Mouse (Mus musculus): ENCODE results near the gene Stxbp1.

Gene Stxbp1

DNA sequence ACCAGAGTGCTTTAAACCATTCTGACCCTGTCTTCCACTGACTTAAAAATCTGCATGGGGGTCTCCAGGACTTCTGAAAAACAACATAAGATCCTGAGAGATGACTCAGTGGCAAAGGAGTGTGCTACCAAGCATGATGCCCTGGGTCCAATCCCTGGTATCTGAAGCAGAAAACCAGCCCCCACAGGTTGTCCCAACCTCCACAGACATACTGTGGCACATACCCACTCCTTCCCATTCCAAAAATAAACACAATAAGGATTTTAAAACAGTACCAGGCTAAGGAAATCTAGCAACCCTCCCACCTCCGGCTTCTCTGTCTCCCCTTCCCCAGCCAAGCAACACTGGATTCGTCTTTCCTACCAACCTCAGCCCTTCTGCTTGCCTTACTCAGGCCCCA, 7.8 kb downstream of the Stxbp1 start:
- DNase-seq (ENCODE audit: low spot score in 2 of 2), result no peak

- no peak for DNase-seq (ENCODE audit: low spot score in 2 of 2)
Measured at GRCm38 (mm10) chr2:32838147-32838884, 8.7 kb downstream of the Stxbp1 start.

GRCm38 (mm10) chr2:32835588-32835987, 11.5 kb downstream of the Stxbp1 start:
- DNase-seq (ENCODE audit: low spot score in 2 of 2), result no peak

GRCm38 (mm10) chr2:32834496-32834895, 12.5 kb downstream of the Stxbp1 start:
- DNase-seq (ENCODE audit: low spot score in 2 of 2), result peak in 1 of 2 experiments; percentile 17

DNA sequence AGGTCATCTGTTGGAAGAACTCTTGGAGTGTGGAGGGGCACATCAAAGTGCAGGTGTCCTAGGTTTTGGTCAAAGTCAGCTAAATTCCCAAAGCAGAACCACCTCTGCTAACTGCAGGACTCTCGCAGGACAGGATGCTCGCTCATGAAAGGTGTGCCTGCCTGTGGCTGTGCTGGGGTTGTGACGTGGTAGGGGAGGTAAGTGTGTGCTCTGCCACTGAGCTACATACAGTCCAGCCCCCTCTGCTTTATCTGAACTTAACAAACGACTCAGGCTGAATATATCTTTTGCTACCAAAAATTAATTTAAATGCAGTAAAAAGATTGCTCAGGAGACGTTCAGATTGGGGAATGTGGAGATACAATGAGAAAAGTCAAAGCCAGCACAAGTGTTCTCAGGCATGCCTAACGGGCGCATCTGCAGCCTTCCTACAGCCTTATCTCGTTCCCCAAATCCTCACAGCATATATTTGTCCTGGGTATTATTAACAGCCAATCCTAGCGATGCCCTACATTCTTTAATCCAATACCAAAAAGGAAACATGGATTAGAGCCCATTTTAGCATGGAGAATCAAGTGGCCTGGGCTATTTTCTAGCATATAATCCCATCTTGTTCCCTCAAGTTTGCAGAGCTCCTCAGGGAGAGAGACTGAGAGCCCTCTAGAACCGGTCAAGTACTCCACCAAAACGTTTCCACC, 17.9 kb downstream of the Stxbp1 start:
- no peak for DNase-seq (ENCODE audit: low spot score in 2 of 2)

GRCm38 (mm10) chr2:32825796-32826195, 21.2 kb downstream of the Stxbp1 start:
- DNase-seq (ENCODE audit: low spot score in 2 of 2), result no peak

- DNase-seq (ENCODE audit: low spot score in 2 of 2), result no peak
Measured at GRCm38 (mm10) chr2:32824778-32825177, 22.3 kb downstream of the Stxbp1 start.

- DNase-seq (ENCODE audit: low spot score in 2 of 2), result no peak
Measured at GRCm38 (mm10) chr2:32824181-32824580, 22.9 kb downstream of the Stxbp1 start.

DNA sequence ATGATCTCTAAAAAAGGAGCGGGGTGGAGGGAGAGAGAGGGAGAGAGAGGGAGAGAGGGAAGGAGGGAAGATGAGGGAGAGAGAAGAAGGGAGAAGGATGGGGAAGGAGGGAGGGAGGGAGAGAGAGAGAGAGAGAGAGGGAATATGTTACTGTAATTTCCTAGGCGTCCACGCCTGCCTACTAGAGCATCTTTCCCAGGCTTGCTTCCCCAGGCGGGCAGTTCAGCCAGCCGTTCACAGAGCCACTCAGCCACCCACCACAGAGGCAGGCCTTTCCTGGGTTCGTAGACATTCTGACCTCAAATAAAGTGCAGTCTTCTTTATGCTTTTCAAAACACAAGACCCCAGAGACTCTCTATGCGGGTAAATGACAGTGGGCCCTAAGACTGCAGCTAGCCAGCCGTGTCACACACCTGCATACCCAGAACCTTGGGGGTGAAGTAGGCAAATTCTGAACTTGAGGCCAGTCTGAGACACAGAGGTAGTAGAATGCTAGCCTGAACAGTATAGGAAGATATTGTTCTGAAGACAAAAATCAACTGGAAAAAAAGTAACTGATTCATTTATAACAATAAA, 23.4 kb downstream of the Stxbp1 start:
- DNase-seq (ENCODE audit: low spot score in 2 of 2), result no peak

DNA sequence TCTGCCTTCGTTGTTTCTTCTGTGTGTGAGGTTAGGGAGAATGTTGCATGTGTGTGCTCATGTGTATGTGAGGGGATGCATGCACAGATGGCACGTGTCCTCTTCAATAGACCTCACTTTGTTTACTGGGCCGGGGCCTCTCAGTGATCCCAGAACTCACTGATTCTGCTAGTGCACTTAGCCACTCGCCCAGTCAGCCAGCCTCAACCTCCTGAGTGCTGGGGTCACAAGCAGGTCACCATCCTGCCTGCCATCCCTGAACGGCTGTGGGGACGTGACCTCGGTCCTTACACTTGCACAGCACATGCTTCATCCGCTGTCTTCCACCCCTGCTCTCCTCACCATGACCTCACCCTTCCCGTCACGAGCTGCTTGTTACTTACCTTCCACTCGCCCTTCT, 23.9 kb downstream of the Stxbp1 start:
- DNase-seq (ENCODE audit: low spot score in 2 of 2), result no peak

- DNase-seq (ENCODE audit: low spot score in 2 of 2), result no peak
Measured at GRCm38 (mm10) chr2:32822643-32823042, 24.4 kb downstream of the Stxbp1 start.

GRCm38 (mm10) chr2:32821041-32821802, 25.8 kb downstream of the Stxbp1 start:
- peak in 1 of 2 experiments; percentile 13 for DNase-seq (ENCODE audit: low spot score in 2 of 2)

DNA sequence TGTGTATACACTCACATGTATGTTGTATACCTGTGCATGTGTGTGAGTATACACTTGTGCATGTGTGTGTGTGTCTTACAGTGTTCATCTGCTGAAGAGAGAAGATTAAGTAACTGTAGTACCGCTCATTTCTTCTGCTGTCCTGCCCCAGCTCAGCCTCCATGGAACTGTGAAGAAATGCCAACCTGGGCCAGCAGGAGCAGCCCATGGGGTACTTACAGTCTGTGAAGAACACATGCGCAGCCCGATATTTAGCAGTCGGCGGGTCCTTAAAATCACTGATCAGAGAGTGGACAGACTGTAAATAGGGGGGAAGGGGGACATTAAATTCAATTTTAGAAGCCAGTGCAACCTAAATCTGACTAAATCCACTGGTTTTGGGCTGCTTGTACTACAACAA, 28.8 kb downstream of the Stxbp1 start:
- DNase-seq (ENCODE audit: low spot score in 2 of 2), result no peak

GRCm38 (mm10) chr2:32817589-32817988, 29.5 kb downstream of the Stxbp1 start:
- DNase-seq (ENCODE audit: low spot score in 2 of 2), result no peak

DNA sequence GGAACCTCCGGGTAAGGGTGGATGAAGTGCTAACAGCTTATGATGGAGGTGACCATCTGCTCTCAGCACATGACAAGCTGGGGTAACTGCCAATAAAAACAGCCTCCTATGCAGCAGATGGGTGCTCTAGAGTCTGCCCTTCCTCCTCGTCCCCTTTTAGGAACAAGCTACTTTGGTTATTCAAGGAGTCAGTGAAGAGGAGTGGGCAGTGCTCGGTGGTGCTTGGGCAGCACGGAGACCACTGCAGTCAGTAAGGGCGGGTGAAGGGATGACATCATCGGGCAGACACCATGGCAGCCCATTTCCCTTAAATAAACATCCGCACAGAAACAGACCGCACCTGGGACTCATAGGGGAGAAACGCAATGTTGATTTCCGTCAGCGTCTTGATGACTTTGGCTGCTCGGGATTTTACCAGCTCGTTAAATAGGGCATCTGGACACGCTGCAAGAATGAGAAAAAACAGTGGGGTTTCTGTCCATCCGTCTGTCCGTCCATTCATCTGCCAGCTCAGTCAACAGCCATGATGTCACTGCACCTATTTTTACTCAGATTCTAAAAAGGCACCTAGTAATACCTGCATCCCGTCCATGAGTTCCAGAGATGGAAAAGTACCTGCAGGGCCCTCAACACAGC, 30.0 kb downstream of the Stxbp1 start:
- no peak for DNase-seq (ENCODE audit: low spot score in 2 of 2)

GRCm38 (mm10) chr2:32816497-32816896, 30.5 kb downstream of the Stxbp1 start:
- no peak for DNase-seq (ENCODE audit: low spot score in 2 of 2)

- no peak for DNase-seq (ENCODE audit: low spot score in 2 of 2)
Measured at GRCm38 (mm10) chr2:32811959-32812358, 35.1 kb downstream of the Stxbp1 start.

GRCm38 (mm10) chr2:32808816-32809566, 38.1 kb downstream of the Stxbp1 start:
- no peak for DNase-seq (ENCODE audit: low spot score in 2 of 2)

- DNase-seq (ENCODE audit: low spot score in 2 of 2), result no peak
Measured at GRCm38 (mm10) chr2:32798251-32798962, 48.6 kb downstream of the Stxbp1 start.

DNA sequence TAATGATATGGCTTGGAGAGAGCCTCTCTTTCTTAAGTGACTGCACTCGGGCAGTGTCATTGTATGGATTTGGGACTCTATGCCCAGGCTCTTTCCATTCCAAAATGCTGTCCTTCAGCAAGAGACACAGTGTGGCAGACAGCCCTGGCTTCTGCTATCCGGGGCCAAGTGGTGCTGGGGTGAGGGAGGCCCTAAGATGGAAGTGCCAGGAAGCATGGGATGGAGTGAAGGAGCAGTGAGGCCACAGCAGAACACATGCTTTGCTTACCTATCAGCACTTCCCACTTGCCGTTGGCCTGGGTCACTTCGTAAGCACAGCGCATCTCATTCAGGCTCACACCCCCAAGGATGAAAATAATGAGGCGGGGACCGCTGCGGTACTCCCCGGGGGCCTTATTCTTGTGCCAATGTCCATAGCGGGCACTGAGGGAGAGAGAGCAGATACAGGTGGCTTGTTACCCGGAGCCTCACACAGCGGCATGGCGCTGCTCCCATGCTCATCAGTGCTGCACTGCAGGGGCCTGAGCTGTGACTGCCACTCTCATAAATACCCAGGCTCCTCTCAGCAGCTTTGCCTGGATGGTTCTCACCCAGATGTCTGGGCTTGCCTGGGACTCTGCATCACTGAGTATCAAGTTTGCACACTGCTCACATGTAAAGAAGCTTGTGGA, 51.2 kb downstream of the Stxbp1 start:
- no peak for DNase-seq (ENCODE audit: low spot score in 2 of 2)

Measured in urinary bladder, adult 18-20 months (tissue).